Mouse (Mus musculus) heart, adult 2 months (tissue): ENCODE results near the gene Plagl1. TPM values are rescaled to one million over a fixed set of nuclear protein-coding genes. Genes with fewer than 3 reads are reported as not detected.

ENCODE experiments used
- DNase-seq, 2 experiments: peaks; one replicate each; pipeline ENCODE4 v3.0.0; 2021
- H3K27ac ChIP-seq: fragments of 200-600 bp; 2 replicates; pipeline ENCODE4 v1.8.1; 2022
- H3K27me3 ChIP-seq: fragments of 200-500 bp; 2 replicates; pipeline ENCODE4 v1.6.1; 2012; ENCODE audit warnings: mild to moderate bottlenecking, low read length, inconsistent platforms, mixed read lengths; ENCODE audit not compliant: control insufficient read depth, insufficient read depth
- H3K36me3 ChIP-seq: fragments of 200-500 bp; 2 replicates; pipeline ENCODE4 v1.6.1; 2012; ENCODE audit warnings: low read length, inconsistent platforms; ENCODE audit not compliant: control insufficient read depth, insufficient read depth
- H3K4me1 ChIP-seq: fragments of 200-500 bp; 2 replicates; pipeline ENCODE4 v1.6.1; 2011; ENCODE audit warnings: low read length; ENCODE audit not compliant: control insufficient read depth, insufficient read depth
- H3K4me3 ChIP-seq: fragments of 200-600 bp; 2 replicates; pipeline ENCODE4 v1.8.1; 2022
- H3K79me2 ChIP-seq: fragments of 200-500 bp; replicated peaks from 2 replicates; pipeline ENCODE4 v1.6.1; 2012; ENCODE audit warnings: mild to moderate bottlenecking, inconsistent platforms, low read length, moderate library complexity, mixed read lengths; ENCODE audit not compliant: control insufficient read depth, insufficient read depth
- H3K9ac ChIP-seq: fragments of 200-500 bp; 2 replicates; pipeline ENCODE4 v1.6.1; 2012; ENCODE audit warnings: low read depth, mild to moderate bottlenecking, control low read depth, inconsistent platforms, low read length, mixed read lengths
- CTCF ChIP-seq: fragments of 200-600 bp; IDR thresholded peaks from 2 replicates; pipeline ENCODE4 v1.8.1; 2022; ENCODE audit warnings: antibody characterized with exemption, mild to moderate bottlenecking, moderate library complexity
- EP300 ChIP-seq: fragments of 200-500 bp; IDR thresholded peaks from 2 replicates; pipeline ENCODE4 v1.6.1; 2011; ENCODE audit warnings: low read depth, low read length, control low read depth; ENCODE audit not compliant: insufficient read depth
- POLR2A ChIP-seq: fragments of 200-500 bp; IDR thresholded peaks from 2 replicates; pipeline ENCODE4 v1.6.1; 2011; ENCODE audit warnings: mild to moderate bottlenecking, low read depth, low read length, control low read depth; ENCODE audit not compliant: insufficient read depth
- WGBS: fragments of 180-500 bp; shearing (Covaris S2); methylation state at CpG from one replicate; pipeline ENCODE4 v1.1.7; 2018; 5-methylcytosine and 5-hydroxymethylcytosine counted together
- intact Hi-C: fragments of 180-260 bp; cut with DNase I; formaldehyde crosslinking; loops from one replicate; pipeline ENCODE4 v1.15.1; 2025
- polyA plus RNA-seq: library from polyadenylated mRNA; depleted of rRNA; stranded (reverse); fragments of >200 nt; gene quantifications from 2 replicates; pipeline ENCODE4 v1.2.3, GENCODE M21; 2012
- total RNA-seq, 2 experiments: library from RNA; stranded (reverse); gene quantifications; 2 replicates each; pipeline ENCODE4 v1.2.3; 2021

Gene Plagl1
- total and polyA plus RNA-seq, 3 experiments: 7.8 to 11.3 (median 8.6) TPM

DNA sequence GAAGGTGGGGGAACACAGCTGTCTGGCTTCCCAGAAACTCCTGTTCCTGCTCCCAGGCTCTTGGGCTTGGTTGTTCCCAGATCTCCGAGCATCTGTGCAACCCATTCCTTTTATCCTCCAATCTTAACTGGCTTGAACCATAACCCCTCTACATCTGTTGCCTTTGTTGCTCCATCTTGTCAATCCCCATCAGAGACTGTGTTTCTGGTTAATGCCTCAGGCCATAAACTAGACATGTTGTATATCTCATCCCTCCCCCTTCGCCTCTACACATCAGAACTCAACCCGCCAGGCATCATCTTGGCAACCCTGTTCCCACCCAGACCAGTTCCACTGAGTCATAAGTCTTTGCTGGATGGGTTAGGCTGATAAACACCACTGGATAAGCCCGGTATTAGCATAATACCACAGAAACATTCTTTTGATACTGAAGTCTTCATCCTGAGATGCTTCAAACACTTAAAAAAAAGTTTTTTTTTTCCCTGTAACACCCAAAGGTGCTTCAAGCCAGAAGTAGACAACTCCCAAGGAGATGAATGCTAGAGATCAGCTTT is 92.6 kb downstream of the Plagl1 start:
- 92% methylated on average over 4 of the region's 4 CpGs for WGBS
- Histone ChIP-seq H3K79me2 (no peaks in the 10 kb centered on the region), H3K27ac (no peak overlapping the region), H3K9ac (no peak overlapping the region), H3K4me1 (no peaks in the 10 kb centered on the region), H3K36me3 (no peaks in the 10 kb centered on the region), H3K27me3 (no peaks in the 10 kb centered on the region), H3K4me3 (no peak overlapping the region)
- DNase-seq: no peak
- TF ChIP-seq EP300: no peak
- TF ChIP-seq POLR2A: no peak
- no peak for TF ChIP-seq CTCF
- intact Hi-C loops: no loop called here

DNA sequence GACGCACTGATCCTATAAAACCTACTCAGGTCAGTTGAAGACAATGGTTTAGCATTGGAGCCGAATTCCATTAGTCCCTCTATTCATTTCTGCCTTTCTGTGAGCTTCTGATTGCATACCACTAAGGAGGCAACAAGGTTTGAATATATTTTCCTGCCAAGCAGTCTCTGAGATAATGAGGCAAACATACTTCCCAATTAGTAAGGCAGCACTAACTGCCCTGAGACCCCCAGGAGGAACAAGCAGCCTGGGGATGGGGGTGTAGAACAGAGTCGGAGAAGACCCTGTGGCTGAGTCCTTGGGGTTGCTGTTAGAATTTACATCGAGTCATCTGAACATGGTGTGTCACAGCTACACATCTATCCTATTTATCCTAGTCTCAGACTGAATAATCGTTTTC is 95.1 kb downstream of the Plagl1 start:
- TF ChIP-seq EP300 (no peak), CTCF (no peak)
- intact Hi-C loops: no loop called here
- no peak for DNase-seq
- H3K79me2 ChIP-seq: no peaks in the 10 kb centered on the region
- no peak overlapping the region for H3K4me3 ChIP-seq
- H3K4me1 ChIP-seq: no peaks in the 10 kb centered on the region
- H3K27me3 ChIP-seq: no peaks in the 10 kb centered on the region
- H3K36me3 ChIP-seq: no peaks in the 10 kb centered on the region
- H3K9ac ChIP-seq: no peak overlapping the region
- no peak overlapping the region for H3K27ac ChIP-seq
- WGBS: 84% methylated on average over 5 of the region's 5 CpGs

DNA sequence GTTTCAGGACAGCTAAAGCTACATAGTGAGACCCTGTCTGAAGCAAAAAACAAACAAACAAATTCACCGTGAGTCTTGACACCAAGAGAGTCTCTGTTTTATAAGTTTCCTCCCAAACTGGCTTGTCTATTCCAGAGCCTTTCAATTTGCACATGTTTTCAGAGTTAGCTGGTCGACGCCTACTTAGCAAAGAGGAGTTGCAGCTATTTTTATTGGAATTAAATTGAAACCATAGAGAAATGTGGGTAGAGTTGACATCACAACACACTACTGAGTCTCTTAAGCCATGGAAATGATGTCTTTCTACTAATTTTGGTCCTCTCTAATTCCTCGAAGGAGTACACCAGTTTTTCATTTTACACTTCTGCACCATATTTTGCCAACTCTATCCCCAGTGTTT is 100.6 kb downstream of the Plagl1 start:
- WGBS: 88% methylated on average over 4 of the region's 4 CpGs
- Histone ChIP-seq H3K36me3 (no peaks in the 10 kb centered on the region), H3K4me3 (no peak overlapping the region), H3K79me2 (no peaks in the 10 kb centered on the region), H3K4me1 (no peaks in the 10 kb centered on the region), H3K27me3 (no peaks in the 10 kb centered on the region), H3K9ac (no peak overlapping the region), H3K27ac (no peak overlapping the region)
- TF ChIP-seq CTCF (no peak), EP300 (no peak), POLR2A (no peak)
- DNase-seq: no peak
- intact Hi-C loops: no loop called here

DNA sequence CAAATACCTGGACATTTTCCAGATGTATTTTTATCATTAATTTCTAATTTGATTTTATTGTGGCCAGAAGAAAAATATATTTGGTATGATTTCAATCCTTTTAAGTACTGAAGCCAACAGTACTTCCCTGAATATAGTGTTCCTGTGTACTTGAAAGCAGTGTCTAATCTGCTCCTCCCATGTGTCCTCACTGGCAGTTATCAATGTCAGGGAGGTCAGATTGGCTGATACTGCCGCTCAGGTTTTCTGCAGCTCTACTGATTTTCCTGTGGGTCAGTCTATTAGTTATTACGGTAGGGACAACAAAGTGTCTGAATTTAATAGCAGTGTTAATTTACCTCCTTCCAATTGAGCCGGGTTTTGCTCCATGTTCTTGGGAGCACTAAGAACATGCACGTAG is 101.7 kb downstream of the Plagl1 start:
- no peak overlapping the region for H3K27ac ChIP-seq
- H3K27me3 ChIP-seq: no peaks in the 10 kb centered on the region
- H3K36me3 ChIP-seq: no peaks in the 10 kb centered on the region
- no peaks in the 10 kb centered on the region for H3K79me2 ChIP-seq
- DNase-seq: no peak
- no peak overlapping the region for H3K9ac ChIP-seq
- WGBS: 38% methylated on average over 4 of the region's 4 CpGs
- no peaks in the 10 kb centered on the region for H3K4me1 ChIP-seq
- TF ChIP-seq CTCF: no peak
- intact Hi-C loops: no loop called here
- no peak overlapping the region for H3K4me3 ChIP-seq

DNA sequence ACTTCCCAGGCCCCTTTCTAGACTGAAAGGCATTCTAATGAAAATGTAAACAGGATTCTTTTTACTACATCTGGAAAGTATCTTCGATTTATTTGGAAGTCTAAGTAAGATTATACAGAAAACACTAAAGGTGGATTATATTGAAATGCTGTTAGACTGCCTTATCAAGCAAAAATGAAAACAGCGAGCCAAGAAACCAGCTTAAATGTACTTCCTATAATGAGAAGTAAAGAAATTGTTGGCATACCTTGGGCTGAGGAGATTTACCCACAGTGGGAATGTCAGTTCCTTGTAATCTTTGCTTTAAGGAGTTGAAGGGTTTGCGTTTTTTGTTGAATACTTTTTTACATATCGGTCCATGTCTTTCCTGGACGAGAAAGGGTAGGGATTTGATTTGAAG is 108.2 kb downstream of the Plagl1 start:
- H3K27me3 ChIP-seq: no peaks in the 10 kb centered on the region
- no peak overlapping the region for H3K4me3 ChIP-seq
- no peak for DNase-seq
- intact Hi-C loops: no loop called here
- TF ChIP-seq CTCF: no peak
- no peak for TF ChIP-seq EP300
- no peak for TF ChIP-seq POLR2A
- 65% methylated on average over 5 of the region's 5 CpGs for WGBS
- H3K4me1 ChIP-seq: no peaks in the 10 kb centered on the region
- no peaks in the 10 kb centered on the region for H3K79me2 ChIP-seq
- H3K9ac ChIP-seq: no peak overlapping the region
- no peaks in the 10 kb centered on the region for H3K36me3 ChIP-seq
- H3K27ac ChIP-seq: no peak overlapping the region

DNA sequence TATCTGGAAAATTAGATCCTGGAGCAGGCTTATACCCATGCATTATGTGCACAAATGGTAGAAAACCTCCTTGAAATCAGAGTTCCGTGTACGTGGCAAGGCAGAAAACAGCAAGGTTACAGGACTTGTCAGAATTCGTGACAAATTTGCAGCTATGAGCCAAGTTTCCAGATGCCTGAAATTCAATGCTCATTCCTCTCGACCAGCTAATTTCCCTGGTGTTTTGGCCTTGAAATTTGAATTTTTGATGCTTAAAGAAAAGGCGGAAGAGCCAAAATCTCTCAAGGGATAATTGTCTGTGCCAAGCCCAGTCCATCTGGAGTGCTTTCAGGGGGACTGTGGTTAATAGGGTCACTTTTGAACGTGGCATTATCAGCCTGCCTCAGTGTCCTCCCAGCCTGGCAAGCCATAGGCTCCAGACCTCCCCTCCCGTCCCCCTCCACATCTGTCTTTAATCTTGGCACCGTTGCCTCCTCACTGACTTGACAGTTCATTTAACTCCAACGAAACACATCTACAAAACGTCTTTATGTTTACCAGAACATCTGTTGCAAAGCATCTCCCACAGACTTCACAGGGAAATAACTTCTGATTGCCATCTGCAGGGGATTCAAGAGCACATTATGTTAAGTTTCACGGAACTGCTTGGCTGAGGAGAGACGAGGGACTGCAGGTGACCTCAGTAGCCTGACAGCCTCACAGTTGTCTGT is 110.6 kb downstream of the Plagl1 start:
- Histone ChIP-seq H3K79me2 (no peaks in the 10 kb centered on the region), H3K27ac (no peak overlapping the region), H3K9ac (no peak overlapping the region), H3K4me1 (no peaks in the 10 kb centered on the region), H3K4me3 (no peak overlapping the region), H3K27me3 (no peaks in the 10 kb centered on the region), H3K36me3 (no peaks in the 10 kb centered on the region)
- intact Hi-C loops: no loop called here
- DNase-seq: no peak
- TF ChIP-seq CTCF: no peak
- TF ChIP-seq EP300: no peak
- TF ChIP-seq POLR2A: no peak
- 29% methylated on average over 12 of the region's 12 CpGs for WGBS
